Mouse (Mus musculus) ES-E14 (cell line): ENCODE results near the gene Hist1h4i. TPM values are rescaled to one million over a fixed set of nuclear protein-coding genes. Genes with fewer than 3 reads are reported as not detected.
"Not testable (repeated sequence)": the region's sequence is repeated elsewhere in the genome, so short reads cannot be mapped to it uniquely, and the experiment has no call there.

Experiments used
- DNase-seq: peaks from one replicate; pipeline ENCODE4 v3.0.0-alpha.2; 2013; ENCODE audit warnings: low read depth, low spot score
- H3K27ac ChIP-seq: 2 replicates; pipeline ENCODE4 v1.5.1; 2012; ENCODE audit warnings: low read depth, mild to moderate bottlenecking, low read length, moderate library complexity, mixed read lengths; ENCODE audit not compliant: poor library complexity, insufficient read depth, severe bottlenecking
- H3K36me3 ChIP-seq: 2 replicates; pipeline ENCODE4 v1.6.1; 2012; ENCODE audit warnings: mild to moderate bottlenecking, low read length, moderate library complexity, mixed read lengths; ENCODE audit not compliant: control insufficient read depth, poor library complexity, insufficient read depth, severe bottlenecking
- H3K4me1 ChIP-seq, 2 experiments: fragments of 150-350 bp in 1 of 2; sonication (generic) in 1 of 2; 2 replicates each; pipeline ENCODE4 v1.6.1; 2012; ENCODE audit warnings: low read length in 2 of 2, mild to moderate bottlenecking in 1 of 2, mixed read lengths in 1 of 2; ENCODE audit not compliant: control insufficient read depth in 2 of 2, insufficient read depth in 2 of 2, poor library complexity in 1 of 2
- H3K4me3 ChIP-seq, 2 experiments: fragments of 150-350 bp in 1 of 2; sonication (generic) in 1 of 2; 2 replicates each; pipeline ENCODE4 v1.5.1; 2012; ENCODE audit warnings: low read length in 2 of 2, low read depth in 1 of 2, mild to moderate bottlenecking in 1 of 2, mixed read lengths in 1 of 2; ENCODE audit not compliant: insufficient read depth in 1 of 2, poor library complexity in 1 of 2, severe bottlenecking in 1 of 2
- H3K9ac ChIP-seq: 2 replicates; pipeline ENCODE4 v1.6.1; 2012; ENCODE audit warnings: low read depth, mild to moderate bottlenecking, low read length, mixed read lengths; ENCODE audit not compliant: poor library complexity, insufficient read depth, severe bottlenecking
- H3K9me3 ChIP-seq: fragments of 150-350 bp; sonication (generic); 2 replicates; pipeline ENCODE4 v1.6.1; 2012; ENCODE audit warnings: low read depth, mild to moderate bottlenecking, low read length; ENCODE audit not compliant: control insufficient read depth, insufficient read depth
- CHD2 ChIP-seq: IDR thresholded peaks from 2 replicates; pipeline ENCODE4 v1.6.1; 2014; ENCODE audit warnings: mild to moderate bottlenecking, low read depth, low read length, inconsistent platforms
- HCFC1 ChIP-seq: IDR thresholded peaks from 2 replicates; pipeline ENCODE4 v1.6.1; 2012; ENCODE audit warnings: low read length, inconsistent platforms, borderline replicate concordance; ENCODE audit not compliant: insufficient read depth
- MAFK ChIP-seq: IDR thresholded peaks from 2 replicates; pipeline ENCODE4 v1.6.1; 2014; ENCODE audit warnings: mild to moderate bottlenecking, low read depth, low read length, inconsistent platforms; ENCODE audit not compliant: insufficient read depth
- ZC3H11A ChIP-seq: IDR thresholded peaks from 2 replicates; pipeline ENCODE4 v1.6.1; 2012; ENCODE audit warnings: low read depth, mild to moderate bottlenecking, inconsistent platforms, low read length, borderline replicate concordance
- ZNF384 ChIP-seq: IDR thresholded peaks from 2 replicates; pipeline ENCODE4 v1.6.1; 2012; ENCODE audit warnings: low read depth, low read length, inconsistent platforms
- in situ Hi-C, 2 experiments: fragments of 600-800 bp; cut with MboI; formaldehyde crosslinking; loops; one replicate each; pipeline ENCODE4 v1.15.1; 2025; ENCODE audit warnings: low sequenced_read_pairs in 2 of 2, inconsistent platforms in 1 of 2; ENCODE audit not compliant: unreplicated experiment in 2 of 2
- total RNA-seq: library from RNA; depleted of rRNA; stranded (reverse); fragments of 300-350 nt; gene quantifications from 2 replicates; pipeline ENCODE4 v1.2.3, GENCODE M21; 2012

Gene Hist1h4i
- total RNA-seq, 1 experiment: 814 TPM

DNA sequence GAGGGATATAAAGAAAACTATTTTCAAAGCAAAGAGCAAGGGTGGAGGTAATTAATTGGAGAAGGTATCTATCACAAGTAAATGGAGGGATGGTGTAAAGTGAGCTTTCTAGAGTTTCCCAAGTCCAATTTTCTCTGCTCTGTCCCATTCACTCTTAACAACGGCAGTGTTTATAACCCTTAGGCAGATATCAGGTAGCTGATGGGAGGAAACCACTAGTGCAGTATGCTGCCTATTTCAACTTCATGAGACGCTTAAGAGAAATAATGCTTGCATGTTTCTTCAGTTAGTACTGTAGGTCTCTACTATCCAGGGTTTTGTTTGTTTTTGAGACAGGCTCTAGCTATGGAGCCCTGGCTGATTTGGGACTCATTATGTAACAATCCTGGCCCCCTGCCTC, 3.7 kb downstream of the Hist1h4i start:
- DNase-seq: no peak
- Histone ChIP-seq H3K9me3 (no peaks in the 10 kb centered on the region), H3K4me1 (peaks cover 0 to 8% of the 10 kb centered on the region in 2 experiments; a peak in 1 of 4 replicates), H3K4me3 (no peak overlapping the region), H3K9ac (peak overlapping the region; percentile 27; the same call in 1 of the 2 replicates), H3K36me3 (no peaks in the 10 kb centered on the region), H3K27ac (peak overlapping the region; percentile 47; the same call in 1 of the 2 replicates)
- TF ChIP-seq HCFC1 (no peak), ZNF384 (no peak), MAFK (no peak), CHD2 (no peak)
- in situ Hi-C loops: loop anchor here (10.0 to 25.0 kb wide), 8 partner anchors 300 to 1725 kb away; partner anchors contain the start of genes Hist1h4j (in 2 of the 2), Abt1 (in 1 of the 2), Hist1h1a (in 1 of the 2) and Hist1h1d (in 1 of the 2)

DNA sequence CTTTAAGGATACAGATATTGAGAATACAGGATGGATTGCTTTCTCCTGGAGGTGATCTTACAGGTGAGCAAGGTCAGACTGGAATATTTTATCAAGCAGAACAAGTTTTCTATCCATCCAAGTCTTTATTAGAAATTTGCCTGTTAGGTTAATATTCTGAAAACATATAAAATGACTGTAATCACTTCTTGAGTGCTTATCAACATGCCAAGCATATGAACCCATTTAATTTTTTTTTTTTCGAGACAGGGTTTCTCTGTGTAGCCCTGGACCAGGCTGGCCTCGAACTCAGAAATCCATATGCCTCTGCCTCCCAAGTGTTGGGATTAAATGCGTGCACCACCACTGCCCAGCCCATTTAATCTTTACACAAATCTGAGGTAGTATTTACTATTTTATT, 4.2 kb downstream of the Hist1h4i start:
- no peak for DNase-seq
- TF ChIP-seq HCFC1: no peak
- no peak for TF ChIP-seq ZNF384
- TF ChIP-seq MAFK: no peak
- in situ Hi-C loops: loop anchor here (10.0 to 25.0 kb wide), 8 partner anchors 300 to 1725 kb away; partner anchors contain the start of genes Hist1h4j (in 2 of the 2), Abt1 (in 1 of the 2), Hist1h1a (in 1 of the 2) and Hist1h1d (in 1 of the 2)

GRCm38 (mm10) chr13:22036149-22036956, 4.8 kb downstream of the Hist1h4i start:
- no peak for TF ChIP-seq ZC3H11A
- TF ChIP-seq CHD2: no peak
- no peak for TF ChIP-seq HCFC1
- no peak for TF ChIP-seq MAFK
- H3K9ac ChIP-seq: peak overlapping the region; percentile 66
- H3K27ac ChIP-seq: peak overlapping the region; percentile 47
- no peak for DNase-seq
- in situ Hi-C loops: loop anchor here (10.0 to 25.0 kb wide), 8 partner anchors 299 to 1726 kb away; partner anchors contain the start of genes Hist1h4j (in 2 of the 2), Abt1 (in 1 of the 2), Hist1h1a (in 1 of the 2) and Hist1h1d (in 1 of the 2)
- H3K4me1 ChIP-seq: peaks cover 0 to 8% of the 10 kb centered on the region in 2 experiments; a peak in 1 of 4 replicates
- H3K36me3 ChIP-seq: no peaks in the 10 kb centered on the region
- H3K9me3 ChIP-seq: no peaks in the 10 kb centered on the region
- H3K4me3 ChIP-seq: peak overlapping the region; percentile 4 to 58

More for the DNA sequence above, 4.2 kb downstream of the Hist1h4i start:
- H3K9me3 ChIP-seq: no peaks in the 10 kb centered on the region
- peaks cover 0 to 8% of the 10 kb centered on the region in 2 experiments; a peak in 1 of 4 replicates for H3K4me1 ChIP-seq
- peak overlapping the region; percentile 66; the same call in 1 of the 2 replicates for H3K9ac ChIP-seq
- H3K27ac ChIP-seq: peak overlapping the region; percentile 47; the same call in 1 of the 2 replicates
- no peaks in the 10 kb centered on the region for H3K36me3 ChIP-seq
- H3K4me3 ChIP-seq: peak overlapping the region; percentile 4 to 58; a peak in 2 of 4 replicates

DNA sequence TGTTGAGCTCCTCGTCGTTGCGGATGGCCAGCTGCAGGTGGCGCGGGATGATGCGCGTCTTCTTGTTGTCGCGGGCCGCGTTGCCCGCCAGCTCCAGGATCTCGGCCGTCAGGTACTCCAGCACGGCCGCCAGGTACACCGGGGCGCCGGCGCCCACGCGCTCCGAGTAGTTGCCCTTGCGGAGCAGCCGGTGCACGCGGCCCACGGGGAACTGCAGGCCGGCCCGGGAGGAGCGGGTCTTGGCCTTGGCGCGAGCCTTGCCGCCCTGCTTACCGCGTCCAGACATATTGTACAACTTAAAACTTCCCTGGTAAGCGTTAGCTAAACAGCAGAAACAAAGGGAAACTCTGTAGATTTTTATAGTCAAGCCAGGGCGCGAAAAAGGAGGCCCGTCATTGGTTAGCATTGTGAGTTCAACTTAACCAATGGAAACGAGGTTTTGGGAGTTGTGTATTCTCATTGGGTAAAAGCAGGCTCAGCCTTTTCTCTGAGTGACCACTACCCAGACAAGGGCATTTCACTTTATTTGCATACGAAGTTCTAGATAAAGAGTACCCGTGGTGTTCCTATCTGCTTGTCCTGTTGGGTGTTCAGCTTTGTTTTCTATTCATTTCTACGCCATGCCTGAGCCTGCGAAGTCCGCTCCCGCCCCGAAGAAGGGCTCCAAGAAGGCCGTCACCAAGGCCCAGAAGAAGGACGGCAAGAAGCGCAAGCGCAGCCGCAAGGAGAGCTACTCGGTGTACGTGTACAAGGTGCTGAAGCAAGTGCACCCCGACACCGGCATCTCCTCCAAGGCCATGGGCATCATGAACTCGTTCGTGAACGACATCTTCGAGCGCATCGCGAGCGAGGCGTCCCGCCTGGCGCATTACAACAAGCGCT, 5.7 kb downstream of the Hist1h4i start, which contains the start of the genes Hist1h2ah and Hist1h2bk:
Gene Hist1h2ah (minus strand): TSS at position 302 of the 882 bp plus-strand sequence.
Gene Hist1h2bk (plus strand): TSS at position 604 of the 882 bp plus-strand sequence.
- H3K36me3 ChIP-seq, H3K9me3 ChIP-seq: not testable (repeated sequence)
- H3K4me3 ChIP-seq: peak within 1 kb of the TSS; percentile 67 to 74
- H3K27ac ChIP-seq: peak within 1 kb of the TSS; percentile 89
- peak within 1 kb of the TSS; percentile 90 for H3K9ac ChIP-seq
- in situ Hi-C loops: loop anchor here (10.0 to 25.0 kb wide), 8 partner anchors 298 to 1727 kb away; partner anchors contain the start of genes Hist1h4j (in 2 of the 2), Abt1 (in 1 of the 2), Hist1h1a (in 1 of the 2) and Hist1h1d (in 1 of the 2)
- H3K4me1 ChIP-seq: peaks cover 0 to 10% of the 10 kb centered on the region in 2 experiments; a peak in 1 of 4 replicates
- DNase-seq: peak; percentile 95
